Mouse (Mus musculus): ENCODE results near the gene Slc12a3. TPM values are rescaled to one million over a fixed set of nuclear protein-coding genes. Genes with fewer than 3 reads are reported as not detected.

Slc12a3 gene
- total and polyA plus RNA-seq, 3 experiments, result not detected

GRCm38 (mm10) chr8:94346264-94346663 is 17.3 kb downstream of the Slc12a3 start:
- H3K79me2 ChIP-seq (ENCODE audit: control insufficient read depth, insufficient read depth, low read length, poor library complexity), result no peaks in the 10 kb centered on the region
- H3K27ac ChIP-seq (ENCODE audit: control insufficient read depth, low read depth, low read length), result no peak overlapping the region
- TF ChIP-seq NRF1 (IDR thresholded peaks at IDR 0.05; ENCODE audit: insufficient read depth, low read depth, low read length, poor library complexity, severe bottlenecking) (no peak), EP300 (IDR thresholded peaks at IDR 0.05; ENCODE audit: low read depth in 1 of 2, low read length in 2 of 2) (no peak), MAZ (IDR thresholded peaks at IDR 0.05; ENCODE audit: low read depth, low read length) (no peak), MAX (IDR thresholded peaks at IDR 0.05; ENCODE audit: low read length) (no peak), CHD2 (IDR thresholded peaks at IDR 0.05; ENCODE audit: low read length) (no peak), RAD21 (IDR thresholded peaks at IDR 0.05; ENCODE audit: low read depth, low read length) (no peak), ELF1 (IDR thresholded peaks at IDR 0.05; ENCODE audit: low read depth, low read length) (no peak), USF1 (IDR thresholded peaks at IDR 0.05; ENCODE audit: low read depth, low read length) (no peak), TAL1 (IDR thresholded peaks at IDR 0.05; ENCODE audit: low read length) (no peak), UBTF (IDR thresholded peaks at IDR 0.05; ENCODE audit: borderline replicate concordance, insufficient read depth, low read depth, low read length) (no peak), SMC3 (IDR thresholded peaks at IDR 0.05; ENCODE audit: low read depth, low read length) (no peak), HCFC1 (IDR thresholded peaks at IDR 0.05; ENCODE audit: low read depth, low read length) (no peak), BHLHE40 (IDR thresholded peaks at IDR 0.05; ENCODE audit: borderline replicate concordance, low read depth, low read length) (no peak), TBP (IDR thresholded peaks at IDR 0.05; ENCODE audit: low read depth, low read length) (no peak), ZKSCAN1 (IDR thresholded peaks at IDR 0.05; ENCODE audit: low read depth, low read length) (no peak)

GRCm38 (mm10) chr8:94348425-94348824 is 19.4 kb downstream of the Slc12a3 start:
- H3K36me3 ChIP-seq (ENCODE audit: control insufficient read depth in 1 of 2, insufficient read depth in 2 of 2, low read length in 2 of 2), result no peaks in the 10 kb centered on the region
- peaks cover 0 to 3% of the 10 kb centered on the region in 2 experiments; a peak in 1 of 4 replicates for H3K27me3 ChIP-seq (ENCODE audit: control insufficient read depth in 1 of 2, insufficient read depth in 2 of 2, low read length in 2 of 2)
- H3K4me1 ChIP-seq (ENCODE audit: control insufficient read depth in 1 of 2, insufficient read depth in 2 of 2, low read length in 2 of 2), result no peaks in the 10 kb centered on the region
- no peak overlapping the region for H3K4me3 ChIP-seq (ENCODE audit: control insufficient read depth in 1 of 2, insufficient read depth in 1 of 2, low read depth in 2 of 2, low read length in 2 of 2)
- no peaks in the 10 kb centered on the region for H3K79me2 ChIP-seq (ENCODE audit: control insufficient read depth, insufficient read depth, low read length, poor library complexity)
- H3K9ac ChIP-seq (ENCODE audit: control insufficient read depth, low read depth, low read length, poor library complexity, severe bottlenecking), result no peak overlapping the region
- DNase-seq (ENCODE audit: low read depth, low spot score), result no peak
- no peak for TF ChIP-seq ETS1 (IDR thresholded peaks at IDR 0.05; ENCODE audit: low read depth, low read length)
- H3K27ac ChIP-seq (ENCODE audit: control insufficient read depth, low read depth, low read length), result no peak overlapping the region
- no peaks in the 10 kb centered on the region for H3K9me3 ChIP-seq (replicated peaks; ENCODE audit: insufficient read depth, low read length)

More at GRCm38 (mm10) chr8:94346264-94346663, 17.3 kb downstream of the Slc12a3 start:
- DNase-seq (ENCODE audit: low read depth, low spot score), result no peak
- Histone ChIP-seq H3K4me1 (ENCODE audit: control insufficient read depth in 1 of 2, insufficient read depth in 2 of 2, low read length in 2 of 2) (no peaks in the 10 kb centered on the region), H3K27me3 (ENCODE audit: control insufficient read depth in 1 of 2, insufficient read depth in 2 of 2, low read length in 2 of 2) (no peaks in the 10 kb centered on the region; a peak in 1 of 4 replicates), H3K9ac (ENCODE audit: control insufficient read depth, low read depth, low read length, poor library complexity, severe bottlenecking) (no peak overlapping the region), H3K9me3 (replicated peaks; ENCODE audit: insufficient read depth, low read length) (no peaks in the 10 kb centered on the region), H3K36me3 (ENCODE audit: control insufficient read depth in 1 of 2, insufficient read depth in 2 of 2, low read length in 2 of 2) (no peaks in the 10 kb centered on the region), H3K4me3 (ENCODE audit: control insufficient read depth in 1 of 2, insufficient read depth in 1 of 2, low read depth in 2 of 2, low read length in 2 of 2) (no peak overlapping the region)
